7 mouse cellular contexts compared by ENCODE assay signal in the genomic region with DNA sequence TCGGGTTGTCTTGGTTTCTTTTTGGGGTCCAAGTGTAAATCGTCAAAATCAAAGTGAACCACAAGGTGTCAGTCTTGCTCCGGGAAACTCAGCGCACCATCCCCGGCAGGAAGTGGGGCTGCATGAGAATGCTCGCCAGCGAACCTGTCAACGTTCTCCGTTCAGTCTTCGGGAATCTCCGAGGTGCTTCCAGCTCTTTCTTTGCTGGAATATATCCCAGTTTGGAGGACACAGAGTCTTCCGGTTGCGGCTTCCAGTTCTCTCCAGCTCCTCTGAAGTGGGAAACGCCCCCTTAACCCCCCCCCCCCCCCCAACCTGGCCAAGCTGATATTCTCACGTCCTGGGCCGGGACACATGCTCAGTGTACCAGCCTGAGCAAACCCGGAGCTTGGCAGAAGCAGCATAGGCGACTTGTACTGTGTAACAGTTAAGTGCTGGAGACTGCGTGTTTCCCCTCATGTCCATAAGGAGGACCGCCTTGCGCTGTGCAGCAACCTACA. TPM values are rescaled to one million over a fixed set of nuclear protein-coding genes. Genes with fewer than 3 reads are reported as not detected.
DNase-seq lines count a peak whose midpoint lies in the region; ATAC-seq and TF ChIP-seq lines count a peak whose summit lies in the region.

No protein-coding gene starts in this region.

- peak; percentile 84 for TF ChIP-seq CTCF in cortical plate, adult 2 months (IDR thresholded peaks at IDR 0.05; ENCODE audit: extremely low read depth, insufficient read depth, low read length)

- intact Hi-C loops in left cerebral cortex, postnatal 14 days (cut with DNase I): loop anchor here (2.0 to 10.0 kb wide), 5 partner anchors 130 to 1120 kb away; a partner anchor contains a TSS

- H3K4me1 ChIP-seq in cortical plate, adult 2 months (ENCODE audit: control insufficient read depth, insufficient read depth, low read length): no peaks in the 10 kb centered on the region
- H3K4me1 ChIP-seq in intestine, embryonic 15.5 days (replicated peaks): 0 out of 2 replicates have a peak, but pooled peaks cover 5% of the 10 kb centered on the region

- no peak overlapping the region for H3K4me3 ChIP-seq in cortical plate, adult 2 months (ENCODE audit: insufficient read depth, low read length)
- H3K4me3 ChIP-seq in intestine, embryonic 15.5 days (replicated peaks): peak overlapping the region; percentile 27

- no peaks in the 10 kb centered on the region for H3K9me3 ChIP-seq in intestine, embryonic 15.5 days

- peaks cover 3% of the 10 kb centered on the region; the same call in 1 of the 2 replicates for H3K36me3 ChIP-seq in intestine, embryonic 15.5 days

- no peak for TF ChIP-seq POLR2A in cortical plate, adult 2 months (IDR thresholded peaks at IDR 0.05; ENCODE audit: extremely low read depth, insufficient read depth, low read length)

- no peaks in the 10 kb centered on the region for H3K27me3 ChIP-seq in intestine, embryonic 15.5 days (replicated peaks)

- DNase-seq in adipocyte (ENCODE audit: low spot score): peak; percentile 69
- DNase-seq in gastrocnemius, postnatal 25 days: peak; percentile 61
- DNase-seq in left cerebral cortex, postnatal 14 days (ENCODE audit: low spot score in 2 of 2): peak; percentile 82 to 85
- DNase-seq in right cerebral cortex, postnatal 25 days: peak; percentile 71

- H3K9ac ChIP-seq in intestine, embryonic 15.5 days: no peak overlapping the region

- H3K4me2 ChIP-seq in intestine, embryonic 15.5 days (replicated peaks): peak overlapping the region; percentile 74

- no peak overlapping the region for H3K27ac ChIP-seq in cortical plate, adult 2 months (ENCODE audit: insufficient read depth, low read length)
- H3K27ac ChIP-seq in intestine, embryonic 15.5 days: no peak overlapping the region

- peak; percentile 84 for ATAC-seq in intestine, embryonic 15.5 days
- peak; percentile 71 for ATAC-seq in megakaryocyte-erythroid progenitor cell, adult 5-6 weeks (replicated peaks; ENCODE audit: low FRiP score, low TSS enrichment, poor library complexity, severe bottlenecking)

- WGBS in intestine, embryonic 15.5 days: 10% methylated on average over 21 of the region's 21 CpGs

RNA-seq across cellular contexts. Expression of a gene that starts 10.3 kb away (rescaled TPM):
- polyA plus RNA-seq in cortical plate, adult 2 months (2012; rRNA removed): 1.7 and 1.8 TPM in 2 replicates
- total RNA-seq in gastrocnemius, postnatal 25 days (2021): 1 to 10 TPM; 2.3 to 6.4 TPM
- 0.44 and 0.68 TPM in 2 replicates for polyA plus RNA-seq in intestine, embryonic 15.5 days (2015; fragmentation: Nextera tagmentation; extraction: Ambion mirVana)
- total RNA-seq in left cerebral cortex, postnatal 14 days (2021): 1 to 10 TPM; 2.4 to 2.9 TPM
- total RNA-seq in megakaryocyte-erythroid progenitor cell, adult 5-6 weeks (2014; fragmentation: Nextera tagmentation): not detected in 2 replicates
- 0.14 TPM in 1 of 2 replicates, not detected in the other for total RNA-seq in megakaryocyte-erythroid progenitor cell, adult 5-6 weeks (2017)

RNA-seq across cellular contexts. Expression of a gene that starts 47.1 kb away (rescaled TPM):
- polyA plus RNA-seq in cortical plate, adult 2 months (2012; rRNA removed): 18.6 and 23.3 TPM in 2 replicates
- total RNA-seq in gastrocnemius, postnatal 25 days (2021): 10 to 100 TPM; 21.2 to 28.4 TPM
- 72.5 and 76.9 TPM in 2 replicates for polyA plus RNA-seq in intestine, embryonic 15.5 days (2015; fragmentation: Nextera tagmentation; extraction: Ambion mirVana)
- 10 to 100 TPM; 24.3 TPM for total RNA-seq in left cerebral cortex, postnatal 14 days (2021)
- total RNA-seq in megakaryocyte-erythroid progenitor cell, adult 5-6 weeks (2014; fragmentation: Nextera tagmentation): 147 and 179 TPM in 2 replicates
- 483 and 518 TPM in 2 replicates for total RNA-seq in megakaryocyte-erythroid progenitor cell, adult 5-6 weeks (2017)

Comparison
In these comparisons a context has a peak if more than half of its experiments do, and no peak if none do; other contexts are left out.
1. RNA of a gene that starts 47.1 kb away (total RNA-seq): 147 to 518 TPM in megakaryocyte-erythroid progenitor cell, adult 5-6 weeks; 21.2 to 28.4 TPM in gastrocnemius, postnatal 25 days and 24.3 TPM in left cerebral cortex, postnatal 14 days; every median in the first group is over 4 times any median in the second.
2. Peak in every context shown above with its lines, with median percentiles within 50 percentile points of each other: DNase-seq.